32 mouse cellular contexts compared by ENCODE assay signal in genomic region chr5:148517445-148517844, GRCm38 (mm10).
"Had no signal": no experiment of that assay in that cellular context is flagged by ENCODE, and none has a peak within 500 bp of the region (broad histone marks: within the 10 kb centered on the region; RNA-seq: fewer than 3 reads in every experiment).

No protein-coding gene starts in this region.

- H3K36me3 ChIP-seq: limb, embryonic 10.5 days; limb, embryonic 12.5 days; limb, embryonic 13.5 days; limb, embryonic 15.5 days; liver, embryonic 12.5 days; liver, embryonic 13.5 days; liver, embryonic 15.5 days; lung, embryonic 15.5 days; midbrain, embryonic 10.5 days; midbrain, embryonic 12.5 days; midbrain, embryonic 13.5 days; midbrain, embryonic 15.5 days; neural tube, embryonic 12.5 days had no signal

- H3K9ac ChIP-seq: limb, embryonic 12.5 days; limb, embryonic 13.5 days; limb, embryonic 15.5 days; liver, embryonic 12.5 days; liver, embryonic 13.5 days; liver, embryonic 14.5 days; liver, embryonic 15.5 days; liver, postnatal 0 days; lung, embryonic 14.5 days; lung, embryonic 15.5 days; midbrain, embryonic 12.5 days; midbrain, embryonic 13.5 days; midbrain, embryonic 15.5 days; neural tube, embryonic 12.5 days had no signal

- H3K4me3 ChIP-seq: left cerebral cortex, adult 2 months; limb, embryonic 10.5 days; limb, embryonic 12.5 days; limb, embryonic 13.5 days; limb, embryonic 15.5 days; liver, embryonic 12.5 days; liver, embryonic 13.5 days; liver, embryonic 15.5 days; lung, embryonic 15.5 days; megakaryocyte, embryonic 14.5 days; midbrain, embryonic 10.5 days; midbrain, embryonic 12.5 days; midbrain, embryonic 13.5 days; midbrain, embryonic 15.5 days; myocyte; neural tube, embryonic 12.5 days had no signal

- H3K4me1 ChIP-seq: limb, embryonic 10.5 days; megakaryocyte, embryonic 14.5 days had no signal

- H3K27ac ChIP-seq: left cerebral cortex, adult 2 months; limb, embryonic 10.5 days; limb, embryonic 12.5 days; limb, embryonic 13.5 days; limb, embryonic 15.5 days; liver, embryonic 12.5 days; liver, embryonic 13.5 days; liver, embryonic 14.5 days; liver, embryonic 15.5 days; lung, embryonic 15.5 days; macrophage; midbrain, embryonic 10.5 days; midbrain, embryonic 12.5 days; midbrain, embryonic 13.5 days; midbrain, embryonic 15.5 days; neural tube, embryonic 12.5 days had no signal

- DNase-seq: left cerebral cortex, postnatal 4 days; liver; liver, embryonic 13.5 days; liver, postnatal 0 days; lung, adult 18-20 months; lung, adult 2 months; lung, embryonic 14.5 days; lung, postnatal 10 days; lung, postnatal 14 days; lung, postnatal 36 days; lung, postnatal 4 days; midbrain, embryonic 14.5 days had no signal

- H3K4me2 ChIP-seq: limb, embryonic 12.5 days; limb, embryonic 13.5 days; limb, embryonic 15.5 days; liver, embryonic 11.5 days; liver, embryonic 12.5 days; liver, embryonic 13.5 days; liver, embryonic 15.5 days; lung, embryonic 14.5 days; lung, embryonic 15.5 days; midbrain, embryonic 11.5 days; midbrain, embryonic 12.5 days; midbrain, embryonic 13.5 days; midbrain, embryonic 15.5 days; neural tube, embryonic 12.5 days had no signal

- ATAC-seq: liver, embryonic 12.5 days; liver, postnatal 0 days; midbrain, embryonic 13.5 days; midbrain, embryonic 15.5 days; midbrain, embryonic 16.5 days had no signal

- H3K27me3 ChIP-seq: limb, embryonic 12.5 days; limb, embryonic 13.5 days; limb, embryonic 15.5 days; liver, embryonic 12.5 days; liver, embryonic 13.5 days; liver, embryonic 15.5 days; lung, embryonic 15.5 days; midbrain, embryonic 12.5 days; midbrain, embryonic 13.5 days; midbrain, embryonic 15.5 days; neural tube, embryonic 12.5 days had no signal

- H3K9me3 ChIP-seq: limb, embryonic 10.5 days; limb, embryonic 12.5 days; limb, embryonic 13.5 days; limb, embryonic 15.5 days; liver, embryonic 12.5 days; liver, embryonic 13.5 days; liver, embryonic 15.5 days; lung, embryonic 15.5 days; megakaryocyte, embryonic 14.5 days; midbrain, embryonic 10.5 days; midbrain, embryonic 12.5 days; midbrain, embryonic 13.5 days; midbrain, embryonic 15.5 days; neural tube, embryonic 12.5 days had no signal
